Mouse (Mus musculus) ES-Bruce4 (cell line): Measurements from ENCODE around the gene Ryr3. TPM values are rescaled to one million over a fixed set of nuclear protein-coding genes. Genes with fewer than 3 reads are reported as not detected.

ENCODE experiments used
- H3K27ac ChIP-seq: 2 replicates; pipeline ENCODE4 v1.5.1; 2012; ENCODE audit warnings: low read length, inconsistent platforms; ENCODE audit not compliant: insufficient read depth
- H3K27me3 ChIP-seq: 2 replicates; pipeline ENCODE4 v1.6.1; 2012; ENCODE audit warnings: mild to moderate bottlenecking, low read length, inconsistent platforms; ENCODE audit not compliant: control insufficient read depth, poor library complexity, insufficient read depth, severe bottlenecking
- H3K36me3 ChIP-seq: 2 replicates; pipeline ENCODE4 v1.6.1; 2012; ENCODE audit warnings: inconsistent platforms, mild to moderate bottlenecking, low read length, moderate library complexity; ENCODE audit not compliant: control insufficient read depth, poor library complexity, insufficient read depth, severe bottlenecking
- H3K4me1 ChIP-seq: one replicate; pipeline ENCODE4 v1.8.1; 2011; ENCODE audit warnings: low read length; ENCODE audit not compliant: control insufficient read depth, insufficient read depth
- H3K4me3 ChIP-seq: 2 replicates; pipeline ENCODE4 v1.5.1; 2011; ENCODE audit warnings: low read depth, mild to moderate bottlenecking, low read length
- H3K9ac ChIP-seq: 2 replicates; pipeline ENCODE4 v1.6.1; 2012; ENCODE audit warnings: low read depth, mild to moderate bottlenecking, inconsistent platforms; ENCODE audit not compliant: poor library complexity, severe bottlenecking
- H3K9me3 ChIP-seq: replicated peaks from 2 replicates; pipeline ENCODE4 v1.6.1; 2012; ENCODE audit warnings: mild to moderate bottlenecking, low read length, inconsistent platforms; ENCODE audit not compliant: control insufficient read depth, poor library complexity, insufficient read depth, severe bottlenecking
- CTCF ChIP-seq: IDR thresholded peaks from one replicate; pipeline ENCODE4 v1.8.1; 2011; ENCODE audit warnings: low read depth, low read length
- EP300 ChIP-seq: IDR thresholded peaks from 2 replicates; pipeline ENCODE4 v1.6.1; 2011; ENCODE audit warnings: low read depth, low read length; ENCODE audit not compliant: insufficient read depth
- POLR2A ChIP-seq: IDR thresholded peaks from one replicate; pipeline ENCODE4 v1.8.1; 2011; ENCODE audit warnings: low read length; ENCODE audit not compliant: insufficient read depth
- polyA plus RNA-seq: library from polyadenylated mRNA; stranded (reverse); fragments of >200 nt; gene quantifications from 2 replicates; pipeline ENCODE4 v1.2.4, GENCODE M21; 2011; ENCODE audit warnings: low read depth; ENCODE audit not compliant: missing spikeins, insufficient read depth, insufficient read length

Ryr3 gene
- polyA plus RNA-seq, 1 experiment: 0.06 TPM

DNA sequence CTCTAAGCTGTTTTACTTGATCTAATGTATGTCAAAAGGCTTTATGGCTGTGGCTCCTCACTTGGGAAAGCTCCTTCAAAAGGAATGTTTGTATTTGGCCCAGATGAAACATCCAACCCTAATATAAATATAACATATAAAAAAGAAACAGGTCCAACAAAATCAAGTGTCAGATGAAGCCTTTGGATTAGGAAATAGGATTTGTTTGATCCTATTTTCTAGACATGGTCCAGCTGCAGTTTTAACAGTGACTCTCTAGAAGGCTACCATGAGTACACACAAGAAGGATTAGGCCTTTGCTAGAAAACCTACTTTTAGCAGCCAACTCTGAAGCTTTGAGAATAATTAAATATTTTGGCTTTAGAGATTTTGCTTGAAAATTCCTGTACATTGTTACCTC lies 38.8 kb downstream of the Ryr3 start:
- Histone ChIP-seq H3K9me3 (no peaks in the 10 kb centered on the region), H3K4me3 (no peak overlapping the region), H3K27ac (no peak overlapping the region), H3K4me1 (no peaks in the 10 kb centered on the region), H3K36me3 (no peaks in the 10 kb centered on the region), H3K27me3 (no peaks in the 10 kb centered on the region), H3K9ac (no peak overlapping the region)
- TF ChIP-seq CTCF (no peak), EP300 (no peak), POLR2A (no peak)

DNA sequence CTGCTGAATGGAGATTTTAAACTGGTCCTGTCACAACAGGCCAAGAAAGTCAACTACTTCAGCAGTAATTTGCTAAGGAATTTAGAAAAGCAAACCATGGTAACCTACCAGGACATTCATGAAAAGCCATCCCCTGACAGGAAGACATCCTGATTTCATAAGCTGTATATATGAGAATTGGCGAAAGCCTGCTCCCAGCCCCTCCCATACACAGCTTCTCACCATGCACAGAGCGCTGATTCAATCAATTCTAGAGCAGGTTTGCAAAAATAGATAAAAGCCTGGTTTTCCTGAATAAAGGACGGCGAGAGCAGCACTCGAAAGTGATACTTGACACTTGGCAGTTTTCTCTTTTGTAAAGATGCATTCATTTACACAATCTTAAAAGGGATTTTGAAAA lies 40.6 kb downstream of the Ryr3 start:
- H3K27me3 ChIP-seq: no peaks in the 10 kb centered on the region
- H3K4me3 ChIP-seq: no peak overlapping the region
- no peaks in the 10 kb centered on the region for H3K9me3 ChIP-seq
- H3K4me1 ChIP-seq: no peaks in the 10 kb centered on the region
- no peak for TF ChIP-seq POLR2A
- no peak for TF ChIP-seq EP300
- no peak for TF ChIP-seq CTCF
- H3K9ac ChIP-seq: no peak overlapping the region
- H3K36me3 ChIP-seq: no peaks in the 10 kb centered on the region
- no peak overlapping the region for H3K27ac ChIP-seq

DNA sequence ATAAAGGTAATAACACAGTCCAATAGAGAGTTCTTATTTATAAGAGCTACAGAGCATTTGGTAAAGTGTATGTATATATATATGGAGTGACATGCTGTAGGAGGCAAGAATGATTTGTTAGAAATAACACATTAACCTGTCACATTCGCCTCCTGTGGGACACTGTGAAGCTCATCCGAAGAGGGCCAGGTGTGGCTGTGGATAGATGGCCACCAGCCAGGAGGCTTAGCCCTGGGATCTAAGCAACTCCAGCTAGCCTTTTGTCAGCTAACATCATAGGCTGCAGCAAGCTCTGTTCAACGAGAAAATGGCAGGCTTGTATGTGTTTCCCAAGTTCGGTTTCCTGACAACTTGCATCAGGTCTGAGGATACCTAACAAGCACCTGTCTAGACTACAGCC lies 48.8 kb downstream of the Ryr3 start:
- no peaks in the 10 kb centered on the region for H3K36me3 ChIP-seq
- H3K27ac ChIP-seq: no peak overlapping the region
- H3K4me3 ChIP-seq: no peak overlapping the region
- no peak overlapping the region for H3K9ac ChIP-seq
- H3K9me3 ChIP-seq: no peaks in the 10 kb centered on the region
- TF ChIP-seq CTCF (no peak), EP300 (no peak), POLR2A (no peak)
- no peaks in the 10 kb centered on the region for H3K4me1 ChIP-seq
- H3K27me3 ChIP-seq: no peaks in the 10 kb centered on the region

DNA sequence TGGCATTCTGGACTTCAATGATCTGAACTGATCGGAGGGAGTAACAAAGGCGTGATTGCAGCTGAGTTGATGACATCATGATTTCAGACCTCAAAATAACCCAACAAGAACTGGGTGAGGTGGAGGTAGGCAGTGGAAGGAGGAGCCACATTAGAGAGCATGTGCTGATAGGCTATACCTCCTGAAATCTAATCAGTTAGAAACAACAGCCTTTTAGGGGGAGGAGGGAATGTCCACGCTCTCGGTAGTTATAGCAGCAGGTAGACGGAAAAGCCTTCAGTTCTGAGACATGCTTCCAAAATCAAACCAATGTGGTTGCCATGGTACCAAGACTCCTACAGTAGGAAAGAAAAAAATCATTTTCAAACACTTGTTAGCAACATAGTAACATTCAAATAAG lies 55.4 kb downstream of the Ryr3 start:
- Histone ChIP-seq H3K4me3 (no peak overlapping the region), H3K4me1 (no peaks in the 10 kb centered on the region), H3K36me3 (no peaks in the 10 kb centered on the region), H3K9me3 (no peaks in the 10 kb centered on the region), H3K27me3 (no peaks in the 10 kb centered on the region), H3K9ac (no peak overlapping the region), H3K27ac (no peak overlapping the region)
- TF ChIP-seq POLR2A: no peak
- TF ChIP-seq CTCF: no peak
- no peak for TF ChIP-seq EP300

DNA sequence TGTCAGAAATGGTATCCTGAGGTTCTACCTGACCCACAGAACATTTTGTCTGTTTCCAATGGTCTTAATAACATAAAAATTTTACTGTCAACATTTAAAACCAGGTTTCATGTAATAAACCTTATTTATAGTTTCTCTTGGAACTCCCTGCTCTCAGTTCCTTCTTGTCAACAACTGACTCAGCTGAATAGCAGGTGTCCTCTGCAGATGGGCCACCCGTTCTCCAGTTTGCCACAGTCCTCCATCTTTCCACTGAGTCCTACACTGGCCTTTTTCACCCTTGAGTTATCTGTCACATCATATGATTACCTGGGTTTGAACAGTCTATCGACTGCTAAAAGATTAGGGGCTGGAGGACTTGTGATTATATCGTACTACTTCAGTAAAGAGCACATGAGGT lies 79.1 kb downstream of the Ryr3 start:
- no peak overlapping the region for H3K4me3 ChIP-seq
- TF ChIP-seq CTCF: no peak
- TF ChIP-seq POLR2A: no peak
- H3K9me3 ChIP-seq: no peaks in the 10 kb centered on the region
- no peaks in the 10 kb centered on the region for H3K27me3 ChIP-seq
- H3K27ac ChIP-seq: no peak overlapping the region
- H3K9ac ChIP-seq: no peak overlapping the region
- H3K4me1 ChIP-seq: no peaks in the 10 kb centered on the region
- H3K36me3 ChIP-seq: no peaks in the 10 kb centered on the region

DNA sequence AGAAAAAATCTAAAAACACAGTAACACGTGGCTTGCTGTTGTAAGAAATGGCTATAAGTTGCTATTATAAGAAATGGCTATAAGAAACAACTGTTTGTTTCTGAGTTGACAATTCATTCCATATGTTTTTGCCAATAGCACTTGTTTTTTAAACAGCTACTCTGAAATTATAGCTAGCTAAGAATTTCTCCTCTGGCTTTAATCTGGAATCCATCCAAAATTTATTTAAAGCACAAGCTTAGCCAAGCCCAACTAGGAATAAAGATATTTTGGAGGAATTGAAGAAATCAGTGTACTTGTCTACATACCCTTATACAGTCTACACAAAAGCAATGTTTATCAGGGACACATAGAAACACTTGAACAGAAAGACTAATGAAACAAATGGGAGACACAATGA lies 93.4 kb downstream of the Ryr3 start:
- no peak for TF ChIP-seq EP300
- no peak for TF ChIP-seq CTCF
- TF ChIP-seq POLR2A: no peak
- Histone ChIP-seq H3K9ac (no peak overlapping the region), H3K4me3 (no peak overlapping the region), H3K27ac (no peak overlapping the region), H3K27me3 (no peaks in the 10 kb centered on the region), H3K4me1 (no peaks in the 10 kb centered on the region), H3K36me3 (no peaks in the 10 kb centered on the region), H3K9me3 (no peaks in the 10 kb centered on the region)
